Mouse (Mus musculus) liver, embryonic 14.5 days (tissue): Measurements from ENCODE around the gene Agap1. TPM values are rescaled to one million over a fixed set of nuclear protein-coding genes. Genes with fewer than 3 reads are reported as not detected.

Experiments used
- ATAC-seq: fragments of 200-750 bp; cut with Nextera tagmentation; 2 replicates; pipeline ENCODE4 v1.8.0; 2017; ENCODE audit warnings: moderate number of reproducible peaks, mild to moderate bottlenecking, moderate library complexity; ENCODE audit not compliant: insufficient read depth
- DNase-seq, 3 experiments: peaks; one replicate each; pipeline ENCODE4 v3.0.0-alpha.2; 2012 to 2013; ENCODE audit warnings: low read depth in 3 of 3, low spot score in 3 of 3
- H3K27ac ChIP-seq: fragments of 300-500 bp; sonication (generic); 2 replicates; pipeline ENCODE4 v1.5.1; 2014; ENCODE audit warnings: moderate library complexity, mild to moderate bottlenecking, control low read depth, inconsistent platforms
- H3K27me3 ChIP-seq: fragments of 300-500 bp; sonication (generic); 2 replicates; pipeline ENCODE4 v1.6.1; 2014; ENCODE audit warnings: mild to moderate bottlenecking, low read length, moderate library complexity; ENCODE audit not compliant: control insufficient read depth, insufficient read depth
- H3K36me3 ChIP-seq: fragments of 300-500 bp; sonication (generic); replicated peaks from 2 replicates; pipeline ENCODE4 v1.6.1; 2014; ENCODE audit warnings: low read depth; ENCODE audit not compliant: control insufficient read depth, insufficient read depth
- H3K4me1 ChIP-seq, 2 experiments: fragments of 200-500 bp in 1 of 2; fragments of 300-500 bp in 1 of 2; sonication (generic) in 1 of 2; replicated peaks; 2 replicates each; pipeline ENCODE4 v1.6.1; 2012 to 2014; ENCODE audit warnings: antibody characterized with exemption in 1 of 2, inconsistent platforms in 1 of 2, low read length in 1 of 2; ENCODE audit not compliant: control insufficient read depth in 2 of 2, insufficient read depth in 2 of 2
- H3K4me2 ChIP-seq: fragments of 300-500 bp; sonication (generic); 2 replicates; pipeline ENCODE4 v1.6.1; 2014; ENCODE audit warnings: low read depth, mild to moderate bottlenecking, control low read depth, moderate library complexity
- H3K4me3 ChIP-seq, 2 experiments: fragments of 200-500 bp in 1 of 2; fragments of 300-500 bp in 1 of 2; sonication (generic) in 1 of 2; 2 replicates each; pipeline ENCODE4 v1.5.1; 2012 to 2014; ENCODE audit warnings: low read depth in 2 of 2, low read length in 2 of 2, mild to moderate bottlenecking in 2 of 2, control low read depth in 1 of 2, inconsistent platforms in 1 of 2, moderate library complexity in 1 of 2; ENCODE audit not compliant: insufficient read depth in 1 of 2
- H3K9ac ChIP-seq: fragments of 300-500 bp; sonication (generic); replicated peaks from 2 replicates; pipeline ENCODE4 v1.6.1; 2014; ENCODE audit warnings: mild to moderate bottlenecking, control low read depth, moderate library complexity
- H3K9me3 ChIP-seq: fragments of 300-500 bp; sonication (generic); 2 replicates; pipeline ENCODE4 v1.6.1; 2016; ENCODE audit warnings: low read length, mixed read lengths; ENCODE audit not compliant: control insufficient read depth
- CTCF ChIP-seq: IDR thresholded peaks from 2 replicates; pipeline ENCODE4 v1.5.1; 2016; ENCODE audit warnings: antibody characterized with exemption, low read depth, control low read depth
- EP300 ChIP-seq: IDR thresholded peaks from 2 replicates; pipeline ENCODE4 v1.6.1; 2016; ENCODE audit warnings: antibody characterized with exemption, low read depth
- WGBS: fragments of 180-500 bp; shearing (Covaris S2); extraction: QIAGEN DNeasy Blood & Tissue Kit; methylation state at CpG from one replicate; pipeline ENCODE4 v1.1.7; 2014; ENCODE audit not compliant: insufficient replicate concordance; 5-methylcytosine and 5-hydroxymethylcytosine counted together
- polyA plus RNA-seq, 2 experiments: library from polyadenylated mRNA; depleted of rRNA in 1 of 2; stranded (reverse) in 1 of 2; unstranded in 1 of 2; fragments of >200 nt; fragmentation: Nextera tagmentation in 1 of 2; extraction: Ambion mirVana in 1 of 2; gene quantifications; 2 replicates each; pipeline versions ENCODE4 v1.2.1 to v1.2.3; 2012 to 2014

The Agap1 gene
- polyA plus RNA-seq, 2 experiments = 1.1 TPM

DNA sequence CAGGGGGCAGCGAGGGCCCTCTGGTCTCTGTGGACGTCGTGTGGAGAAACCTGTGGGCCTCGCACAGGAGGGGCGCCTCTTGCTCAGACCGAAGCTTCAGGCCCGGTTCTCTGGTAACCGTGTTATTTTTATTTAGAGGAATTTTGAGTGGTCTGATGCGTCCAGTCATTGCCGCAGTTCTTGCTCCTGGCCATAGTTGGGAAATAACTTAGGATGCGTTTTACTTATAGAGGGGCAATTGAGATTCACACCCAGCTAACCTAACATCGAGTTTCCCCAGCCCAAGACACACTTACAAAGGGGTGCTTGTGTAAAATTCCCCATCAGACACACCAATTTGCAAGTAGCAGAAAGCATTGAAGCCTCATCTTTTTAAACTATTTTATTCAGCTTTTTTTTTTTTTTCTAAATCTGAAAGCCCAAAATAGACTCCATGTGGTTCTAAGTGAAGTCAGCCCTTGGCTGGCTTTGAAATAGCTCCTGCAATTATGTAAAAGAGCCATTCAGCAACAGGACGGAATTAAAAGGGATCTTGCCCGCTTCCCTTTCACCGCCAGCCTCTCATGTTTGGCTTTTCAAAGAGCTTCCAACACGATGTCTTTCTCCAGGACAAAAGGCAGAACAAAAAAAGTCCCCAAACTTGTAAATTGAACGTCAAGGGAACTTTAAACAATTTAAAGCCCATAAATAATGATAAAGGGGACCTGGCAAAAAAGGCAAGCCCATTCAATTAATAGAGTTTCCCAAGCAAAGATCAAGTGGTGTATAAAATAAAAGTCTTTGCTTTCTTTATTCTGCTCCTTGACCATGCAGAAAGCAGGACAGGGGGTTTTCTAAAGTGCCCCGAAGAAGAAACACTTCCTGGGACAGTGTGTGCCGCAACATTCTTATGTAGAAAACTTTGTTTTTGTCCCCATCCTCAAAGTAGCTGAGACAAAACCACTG, 480.0 kb downstream of the Agap1 start:
- Histone ChIP-seq H3K9me3 (no peaks in the 10 kb centered on the region), H3K36me3 (no peaks in the 10 kb centered on the region), H3K4me3 (no peak overlapping the region), H3K27me3 (peaks cover 90% of the 10 kb centered on the region), H3K4me2 (no peak overlapping the region), H3K9ac (no peak overlapping the region), H3K27ac (no peak overlapping the region), H3K4me1 (no peaks in the 10 kb centered on the region)
- 41% methylated on average over 19 of the region's 19 CpGs for WGBS
- ATAC-seq = no peak
- no peak for DNase-seq
- TF ChIP-seq CTCF = no peak
- TF ChIP-seq EP300 = no peak

DNA sequence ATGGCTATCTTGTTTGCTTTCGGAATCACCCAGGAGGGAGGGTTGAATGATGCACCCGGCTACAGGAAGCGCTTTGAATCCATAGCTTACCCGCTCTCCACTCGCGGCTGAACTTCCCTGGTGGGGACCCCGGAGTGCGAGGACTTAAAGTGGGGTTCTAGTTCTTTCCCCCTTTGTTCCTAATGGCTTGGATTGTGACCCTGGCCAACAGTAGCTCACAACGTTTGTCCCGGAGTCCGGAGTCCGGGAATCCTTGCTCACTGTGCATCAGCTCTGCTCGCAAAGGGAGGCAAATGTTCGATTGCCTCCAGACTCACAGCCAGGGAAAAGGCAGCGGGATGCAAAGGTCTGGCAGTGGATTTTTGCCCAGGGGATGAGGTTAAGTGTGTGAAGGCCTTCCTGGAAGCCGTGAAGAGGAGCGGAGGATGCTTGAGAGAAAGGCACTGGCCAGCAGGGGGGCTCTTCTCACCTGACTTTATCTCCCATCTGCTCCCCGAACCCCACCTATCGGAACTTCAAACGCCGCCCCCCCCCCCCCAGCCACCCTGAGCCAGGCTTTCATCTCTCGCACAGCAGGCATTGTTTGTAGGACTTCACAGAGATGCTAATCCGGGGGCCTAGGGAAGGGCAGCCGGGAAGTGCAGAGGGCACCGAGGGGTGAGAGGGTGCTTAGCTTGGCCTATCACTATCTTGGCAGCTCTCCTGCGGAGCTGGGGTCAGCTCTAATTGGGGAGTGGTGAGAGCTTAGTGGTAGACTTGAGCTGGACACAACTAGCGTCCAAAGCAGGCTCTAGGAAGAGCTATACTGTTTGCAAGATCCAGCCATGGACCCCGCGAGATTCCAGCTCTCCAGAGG, 481.1 kb downstream of the Agap1 start:
- no peaks in the 10 kb centered on the region for H3K36me3 ChIP-seq
- no peaks in the 10 kb centered on the region for H3K9me3 ChIP-seq
- 10% methylated on average over 29 of the region's 29 CpGs for WGBS
- no peak overlapping the region for H3K4me3 ChIP-seq
- H3K4me2 ChIP-seq = no peak overlapping the region
- H3K27ac ChIP-seq = no peak overlapping the region
- H3K27me3 ChIP-seq = peaks cover 88% of the 10 kb centered on the region
- H3K4me1 ChIP-seq = no peaks in the 10 kb centered on the region
- no peak overlapping the region for H3K9ac ChIP-seq
- DNase-seq (no peak), ATAC-seq (no peak)
- TF ChIP-seq CTCF = no peak
- no peak for TF ChIP-seq EP300

DNA sequence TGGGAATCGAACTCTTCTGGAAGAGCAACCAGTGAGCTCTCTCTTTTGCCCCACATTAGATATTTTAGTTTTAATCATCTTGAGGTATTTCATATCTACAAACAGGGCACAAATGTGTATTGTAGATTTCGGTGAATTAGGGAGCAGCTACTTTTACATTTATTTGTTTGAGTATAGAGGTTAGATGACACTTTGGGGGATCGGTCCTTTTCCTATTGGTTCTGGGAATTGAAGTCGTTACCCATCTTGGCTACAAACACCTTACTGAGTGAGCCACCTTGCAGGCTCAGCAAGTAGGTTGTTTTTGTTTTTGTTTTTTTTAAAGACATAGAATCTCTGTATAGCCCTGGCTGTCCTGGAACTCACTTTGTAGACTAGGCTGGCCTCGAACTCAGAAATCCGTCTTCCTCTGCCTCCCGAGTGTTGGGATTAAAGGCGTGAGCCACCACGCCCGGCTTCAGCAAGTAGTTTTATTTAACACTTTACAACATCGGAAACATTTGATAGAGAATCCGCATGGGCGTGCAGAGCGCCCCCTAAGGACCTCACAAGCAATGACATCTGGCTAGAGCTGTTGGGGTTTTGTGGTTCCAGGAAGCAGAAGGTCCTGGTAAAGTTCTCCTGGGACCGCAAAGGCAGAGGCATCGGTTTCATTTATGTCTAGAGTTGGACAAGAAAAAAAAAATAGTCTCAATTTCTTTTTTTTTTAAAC, 484.4 kb downstream of the Agap1 start:
- WGBS = 22% methylated on average over 16 of the region's 16 CpGs
- Histone ChIP-seq H3K4me2 (no peak overlapping the region), H3K4me3 (no peak overlapping the region), H3K36me3 (no peaks in the 10 kb centered on the region), H3K4me1 (no peaks in the 10 kb centered on the region), H3K9ac (no peak overlapping the region), H3K27ac (no peak overlapping the region), H3K9me3 (no peaks in the 10 kb centered on the region), H3K27me3 (peaks cover 88% of the 10 kb centered on the region)
- ATAC-seq (no peak), DNase-seq (no peak)
- peak; percentile 50 for TF ChIP-seq CTCF
- no peak for TF ChIP-seq EP300

DNA sequence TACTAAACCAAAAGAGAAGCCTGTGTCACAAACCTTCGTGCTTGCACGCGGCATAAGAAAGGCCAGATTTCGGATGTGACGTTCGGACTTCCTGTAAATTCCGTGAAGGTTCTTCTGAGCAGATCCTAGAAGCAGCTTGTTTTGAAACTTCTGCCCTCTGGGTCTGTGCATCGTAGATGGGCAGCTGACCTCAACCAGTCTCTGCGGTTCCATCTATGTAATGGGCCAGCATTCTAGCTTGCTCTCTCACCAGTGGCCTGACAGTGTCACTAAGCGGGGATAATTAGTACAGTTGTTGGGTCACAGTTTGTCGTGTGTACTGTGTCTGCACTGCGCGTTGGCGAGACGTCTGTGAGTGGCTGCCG, 485.0 kb downstream of the Agap1 start:
- Histone ChIP-seq H3K27me3 (peaks cover 84% of the 10 kb centered on the region), H3K27ac (no peak overlapping the region), H3K4me3 (no peak overlapping the region), H3K4me1 (no peaks in the 10 kb centered on the region), H3K9ac (no peak overlapping the region), H3K9me3 (no peaks in the 10 kb centered on the region), H3K4me2 (no peak overlapping the region), H3K36me3 (no peaks in the 10 kb centered on the region)
- WGBS = 26% methylated on average over 16 of the region's 16 CpGs
- no peak for ATAC-seq
- DNase-seq = no peak
- TF ChIP-seq EP300 = no peak
- TF ChIP-seq CTCF = no peak
